Mouse (Mus musculus) embryonic facial prominence, embryonic 11.5 days (tissue): ENCODE results near the gene Irf2. TPM values are rescaled to one million over a fixed set of nuclear protein-coding genes. Genes with fewer than 3 reads are reported as not detected.
A peak's percentile ranks its signal among the peaks of the same experiment; 100 is the strongest.

Experiments used
- ATAC-seq: fragments of 200-750 bp; cut with Nextera tagmentation; replicated peaks from 2 replicates; pipeline ENCODE4 v1.8.0; 2017; ENCODE audit warnings: low read depth; ENCODE audit not compliant: insufficient number of reproducible peaks, low FRiP score, low TSS enrichment
- DNase-seq: peaks from one replicate; pipeline ENCODE4 v3.0.0-alpha.2; 2015; ENCODE audit warnings: low spot score
- H3K27ac ChIP-seq: fragments of 300-500 bp; sonication (generic); replicated peaks from 2 replicates; pipeline ENCODE4 v1.5.1; 2014; ENCODE audit warnings: mild to moderate bottlenecking, low read depth, low read length, control low read depth
- H3K27me3 ChIP-seq: fragments of 300-500 bp; sonication (generic); 2 replicates; pipeline ENCODE4 v1.6.1; 2014; ENCODE audit warnings: mild to moderate bottlenecking, low read length, moderate library complexity, mixed read lengths; ENCODE audit not compliant: control insufficient read depth, insufficient read depth
- H3K36me3 ChIP-seq: fragments of 300-500 bp; sonication (generic); replicated peaks from 2 replicates; pipeline ENCODE4 v1.6.1; 2014; ENCODE audit warnings: low read depth, mild to moderate bottlenecking, low read length, moderate library complexity, mixed read lengths; ENCODE audit not compliant: control insufficient read depth, insufficient read depth
- H3K4me1 ChIP-seq: fragments of 300-500 bp; sonication (generic); 2 replicates; pipeline ENCODE4 v1.6.1; 2014; ENCODE audit warnings: low read length, mixed read lengths; ENCODE audit not compliant: control insufficient read depth, insufficient read depth
- H3K4me2 ChIP-seq: fragments of 300-500 bp; sonication (generic); 2 replicates; pipeline ENCODE4 v1.6.1; 2014; ENCODE audit warnings: low read depth, mild to moderate bottlenecking, control low read depth, low read length, moderate library complexity
- H3K4me3 ChIP-seq: fragments of 300-500 bp; sonication (generic); 2 replicates; pipeline ENCODE4 v1.5.1; 2014; ENCODE audit warnings: low read depth, low read length, control low read depth
- H3K9ac ChIP-seq: fragments of 300-500 bp; sonication (generic); replicated peaks from 2 replicates; pipeline ENCODE4 v1.6.1; 2014; ENCODE audit warnings: mild to moderate bottlenecking, control low read depth, low read length
- H3K9me3 ChIP-seq: fragments of 300-500 bp; sonication (generic); replicated peaks from 2 replicates; pipeline ENCODE4 v1.6.1; 2016; ENCODE audit warnings: mild to moderate bottlenecking, low read length, inconsistent platforms, mixed read lengths; ENCODE audit not compliant: control insufficient read depth
- WGBS: fragments of 180-500 bp; shearing (Covaris S2); extraction: QIAGEN DNeasy Blood & Tissue Kit; methylation state at CpG from one replicate; pipeline ENCODE4 v1.1.7; 2014; 5-methylcytosine and 5-hydroxymethylcytosine counted together
- polyA plus RNA-seq: library from polyadenylated mRNA; unstranded; fragments of >200 nt; fragmentation: Nextera tagmentation; extraction: Ambion mirVana; gene quantifications from 2 replicates; pipeline ENCODE4 v1.2.1, GENCODE M21; 2014

Gene Irf2
- polyA plus RNA-seq, 1 experiment from 2014 or later: 13.7 TPM

DNA sequence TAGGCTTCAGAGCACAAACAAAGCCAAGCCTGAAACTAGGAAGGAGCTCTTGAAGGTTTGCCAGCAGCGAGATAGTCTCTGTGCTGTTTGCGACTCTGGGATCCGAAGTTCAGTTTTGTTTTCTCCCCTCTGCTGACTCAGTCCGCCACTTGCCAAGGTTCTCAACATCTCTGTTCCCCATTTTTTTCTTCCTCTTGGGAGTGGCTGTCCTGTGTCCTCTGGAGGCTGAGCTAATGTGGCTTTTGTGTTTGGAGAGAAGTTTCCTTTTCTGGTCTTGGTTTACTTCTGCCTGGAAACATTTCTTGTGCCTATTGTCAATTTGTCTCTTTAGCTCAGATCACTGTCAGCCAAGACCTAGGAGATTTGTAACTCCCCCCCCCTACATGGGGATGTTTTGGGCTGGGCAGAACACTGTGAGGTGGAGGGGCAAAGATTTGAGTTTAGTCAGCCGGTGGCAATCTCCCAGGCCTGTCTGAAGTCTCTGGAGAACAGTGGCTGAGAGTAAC is 103.2 kb downstream of the Irf2 start:
- ATAC-seq: no peak
- H3K4me1 ChIP-seq: no peaks in the 10 kb centered on the region
- no peaks in the 10 kb centered on the region for H3K27me3 ChIP-seq
- no peaks in the 10 kb centered on the region for H3K9me3 ChIP-seq
- peaks cover 2% of the 10 kb centered on the region; the same call in 1 of the 2 replicates for H3K36me3 ChIP-seq
- no peak overlapping the region for H3K27ac ChIP-seq
- no peak overlapping the region for H3K4me3 ChIP-seq
- H3K9ac ChIP-seq: no peak overlapping the region
- 77% methylated on average over 5 of the region's 5 CpGs for WGBS
- no peak for DNase-seq
- H3K4me2 ChIP-seq: no peak overlapping the region

DNA sequence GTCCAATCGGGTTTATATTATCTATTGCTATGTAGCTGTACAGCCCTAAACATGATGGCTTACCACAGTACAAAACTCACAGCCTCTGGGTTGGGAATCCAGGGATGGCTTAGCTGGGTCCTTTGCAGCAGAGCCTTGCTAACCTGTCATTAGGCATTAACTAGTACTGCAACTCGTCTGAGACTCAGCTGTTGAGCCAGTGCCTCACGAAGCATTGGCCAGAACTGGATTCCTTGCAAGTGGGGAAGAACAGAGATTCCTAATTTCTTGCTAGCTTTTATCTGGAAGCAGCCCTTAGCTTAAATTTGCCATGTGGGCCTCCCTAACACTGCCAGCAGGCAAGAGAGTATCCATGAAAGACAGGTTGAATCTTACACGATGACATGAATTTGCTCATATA is 104.3 kb downstream of the Irf2 start:
- ATAC-seq: no peak
- 84% methylated on average over 4 of the region's 4 CpGs for WGBS
- H3K36me3 ChIP-seq: peaks cover 2% of the 10 kb centered on the region; the same call in 1 of the 2 replicates
- H3K27ac ChIP-seq: no peak overlapping the region
- no peaks in the 10 kb centered on the region for H3K4me1 ChIP-seq
- no peak overlapping the region for H3K4me3 ChIP-seq
- no peak for DNase-seq
- no peak overlapping the region for H3K9ac ChIP-seq
- no peaks in the 10 kb centered on the region for H3K9me3 ChIP-seq
- H3K27me3 ChIP-seq: no peaks in the 10 kb centered on the region
- no peak overlapping the region for H3K4me2 ChIP-seq

DNA sequence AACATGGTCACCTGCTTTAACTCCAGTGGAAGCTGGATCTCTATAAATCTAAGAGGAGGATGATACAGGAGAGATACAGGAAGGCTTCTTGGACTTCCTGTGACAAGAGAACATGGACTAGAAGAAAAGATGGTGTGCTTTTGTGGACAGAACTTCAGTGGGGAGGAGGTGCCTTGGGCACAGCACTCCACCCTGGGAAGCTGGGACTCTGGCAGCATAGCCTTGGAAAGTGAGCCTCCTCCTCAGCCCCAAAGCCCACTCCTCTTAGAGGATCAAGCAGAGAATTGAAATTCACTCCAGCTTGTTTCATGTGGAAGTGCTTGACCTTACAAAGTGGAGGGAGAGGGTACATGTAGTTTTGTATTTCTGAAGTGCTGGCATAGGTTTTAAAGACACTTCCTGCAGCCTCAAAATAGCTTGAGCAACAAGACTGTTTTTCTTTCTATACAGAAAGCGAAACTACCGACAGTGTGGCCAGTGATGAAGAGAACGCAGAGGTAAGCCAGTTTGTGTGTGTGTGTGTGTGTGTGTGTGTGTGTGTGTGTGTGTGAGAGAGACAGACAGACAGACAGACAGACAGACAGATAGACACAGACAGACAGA is 104.9 kb downstream of the Irf2 start:
- H3K4me2 ChIP-seq: no peak overlapping the region
- H3K27ac ChIP-seq: no peak overlapping the region
- no peaks in the 10 kb centered on the region for H3K36me3 ChIP-seq
- no peak overlapping the region for H3K4me3 ChIP-seq
- WGBS: 88% methylated on average over 3 of the region's 3 CpGs
- H3K27me3 ChIP-seq: no peaks in the 10 kb centered on the region
- H3K9me3 ChIP-seq: no peaks in the 10 kb centered on the region
- ATAC-seq (no peak), DNase-seq (no peak)
- no peaks in the 10 kb centered on the region for H3K4me1 ChIP-seq
- H3K9ac ChIP-seq: no peak overlapping the region

DNA sequence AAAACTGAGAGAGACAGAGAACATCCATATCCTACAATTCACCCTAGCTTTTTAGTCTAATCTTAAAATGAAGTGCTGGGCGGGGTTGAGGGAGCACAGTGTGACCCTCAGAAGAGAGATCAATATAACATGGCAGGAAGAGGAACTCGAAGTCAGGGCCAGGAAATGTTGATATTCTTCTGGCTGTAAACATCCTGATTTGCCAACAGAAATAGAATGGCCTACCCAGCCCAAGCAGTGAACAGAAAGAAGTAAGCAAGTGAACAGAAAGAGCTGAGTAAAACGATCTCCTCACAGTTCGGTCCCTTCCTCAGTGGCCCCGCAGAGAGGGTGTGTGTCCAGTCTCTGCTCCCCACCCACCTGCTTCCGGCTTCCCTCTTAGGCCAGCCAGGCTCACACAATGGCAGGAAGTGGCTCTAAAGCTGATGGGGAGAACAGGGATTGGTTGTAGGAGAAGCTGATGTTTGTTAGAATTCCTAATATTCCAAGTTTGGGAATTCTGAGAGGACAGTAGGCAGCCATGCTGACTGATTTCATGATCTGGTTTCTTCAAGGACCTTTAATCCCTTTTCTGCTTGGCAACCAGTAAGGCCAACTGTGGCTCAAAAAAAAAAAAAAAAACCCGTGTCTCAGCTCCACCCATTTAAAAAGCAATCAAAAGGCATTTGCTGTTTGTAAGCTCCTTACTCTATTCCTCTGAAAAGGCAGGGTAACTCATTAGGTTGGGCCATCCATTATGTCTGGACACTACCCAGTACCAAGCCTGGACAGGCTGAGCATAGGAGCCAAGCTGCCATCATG is 105.6 kb downstream of the Irf2 start:
- H3K27me3 ChIP-seq: no peaks in the 10 kb centered on the region
- no peak overlapping the region for H3K4me3 ChIP-seq
- H3K9me3 ChIP-seq: no peaks in the 10 kb centered on the region
- H3K4me2 ChIP-seq: no peak overlapping the region
- H3K4me1 ChIP-seq: no peaks in the 10 kb centered on the region
- peak; percentile 8 for DNase-seq
- H3K36me3 ChIP-seq: no peaks in the 10 kb centered on the region
- H3K9ac ChIP-seq: no peak overlapping the region
- 72% methylated on average over 7 of the region's 7 CpGs for WGBS
- no peak overlapping the region for H3K27ac ChIP-seq
- no peak for ATAC-seq

DNA sequence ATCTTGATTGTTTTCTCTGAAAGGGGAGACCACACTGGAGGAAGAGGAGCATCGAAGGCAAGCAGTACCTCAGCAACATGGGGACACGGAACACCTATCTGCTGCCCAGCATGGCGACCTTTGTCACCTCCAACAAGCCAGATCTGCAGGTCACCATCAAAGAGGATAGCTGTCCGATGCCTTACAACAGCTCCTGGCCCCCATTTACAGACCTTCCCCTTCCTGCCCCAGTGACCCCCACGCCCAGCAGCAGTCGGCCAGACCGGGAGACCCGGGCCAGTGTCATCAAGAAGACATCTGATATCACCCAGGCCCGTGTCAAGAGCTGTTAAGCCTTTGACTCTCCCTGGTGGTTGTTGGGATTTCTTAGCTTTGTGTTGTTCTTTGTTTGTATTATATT is 106.4 kb downstream of the Irf2 start:
- Histone ChIP-seq H3K27me3 (no peaks in the 10 kb centered on the region), H3K4me3 (no peak overlapping the region), H3K9ac (no peak overlapping the region), H3K27ac (no peak overlapping the region), H3K36me3 (no peaks in the 10 kb centered on the region), H3K9me3 (no peaks in the 10 kb centered on the region), H3K4me2 (no peak overlapping the region), H3K4me1 (no peaks in the 10 kb centered on the region)
- DNase-seq (no peak), ATAC-seq (no peak)
- WGBS: 78% methylated on average over 9 of the region's 9 CpGs

DNA sequence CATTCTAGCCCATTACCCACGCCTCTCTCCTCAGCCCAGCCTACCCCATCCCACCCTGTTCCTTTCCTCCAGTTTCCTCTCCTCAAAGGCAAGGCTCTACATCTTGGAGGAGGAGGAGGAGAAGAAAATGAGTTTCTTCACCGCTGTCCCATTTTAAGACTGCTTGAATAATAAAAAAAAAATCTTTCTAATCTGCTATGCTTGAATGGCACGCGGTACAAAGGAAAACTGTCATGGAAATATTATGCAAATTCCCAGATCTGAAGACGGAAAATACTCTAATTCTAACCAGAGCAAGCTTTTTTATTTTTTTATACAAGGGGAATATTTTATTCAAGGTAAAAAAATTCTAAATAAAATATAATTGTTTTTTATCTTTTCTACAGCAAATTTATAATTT is 107.4 kb downstream of the Irf2 start:
- H3K27ac ChIP-seq: no peak overlapping the region
- no peak for ATAC-seq
- no peak overlapping the region for H3K4me2 ChIP-seq
- no peaks in the 10 kb centered on the region for H3K27me3 ChIP-seq
- no peak overlapping the region for H3K9ac ChIP-seq
- no peak overlapping the region for H3K4me3 ChIP-seq
- no peaks in the 10 kb centered on the region for H3K36me3 ChIP-seq
- 92% methylated on average over 5 of the region's 5 CpGs for WGBS
- no peaks in the 10 kb centered on the region for H3K9me3 ChIP-seq
- no peak for DNase-seq
- H3K4me1 ChIP-seq: no peaks in the 10 kb centered on the region

DNA sequence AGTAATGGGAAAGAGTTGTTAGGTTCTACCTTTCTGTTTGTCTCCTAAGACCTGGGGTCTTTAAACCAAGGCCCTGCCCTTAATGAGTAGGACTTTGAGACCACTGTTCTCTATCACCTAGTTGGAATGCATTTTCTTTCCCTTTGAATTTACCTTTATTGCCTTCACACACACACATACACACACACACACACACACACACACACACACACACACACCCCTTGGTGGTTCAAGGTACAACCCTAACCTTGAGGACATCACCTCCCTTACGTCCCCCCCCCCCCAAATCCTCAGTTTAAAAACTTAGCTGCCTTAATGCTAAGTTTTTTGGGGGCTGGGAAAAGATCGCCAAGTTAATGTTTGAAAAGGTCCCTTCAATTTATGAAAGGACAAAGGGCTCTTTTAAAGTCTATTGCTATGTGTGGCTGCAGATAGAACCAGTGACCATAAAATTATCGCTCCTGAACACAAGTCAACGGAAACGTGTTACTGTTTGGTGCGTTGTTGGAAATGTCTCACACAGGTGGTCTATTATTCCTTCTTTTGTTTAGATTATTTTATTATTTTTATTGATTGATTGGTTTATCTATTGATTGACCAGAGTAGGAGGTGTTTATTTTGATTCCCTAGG is 108.6 kb downstream of the Irf2 start:
- Histone ChIP-seq H3K36me3 (no peaks in the 10 kb centered on the region), H3K4me2 (no peak overlapping the region), H3K4me3 (no peak overlapping the region), H3K4me1 (no peaks in the 10 kb centered on the region), H3K9ac (no peak overlapping the region), H3K27ac (no peak overlapping the region), H3K9me3 (no peaks in the 10 kb centered on the region), H3K27me3 (no peaks in the 10 kb centered on the region)
- WGBS: 85% methylated on average over 6 of the region's 6 CpGs
- no peak for DNase-seq
- no peak for ATAC-seq

DNA sequence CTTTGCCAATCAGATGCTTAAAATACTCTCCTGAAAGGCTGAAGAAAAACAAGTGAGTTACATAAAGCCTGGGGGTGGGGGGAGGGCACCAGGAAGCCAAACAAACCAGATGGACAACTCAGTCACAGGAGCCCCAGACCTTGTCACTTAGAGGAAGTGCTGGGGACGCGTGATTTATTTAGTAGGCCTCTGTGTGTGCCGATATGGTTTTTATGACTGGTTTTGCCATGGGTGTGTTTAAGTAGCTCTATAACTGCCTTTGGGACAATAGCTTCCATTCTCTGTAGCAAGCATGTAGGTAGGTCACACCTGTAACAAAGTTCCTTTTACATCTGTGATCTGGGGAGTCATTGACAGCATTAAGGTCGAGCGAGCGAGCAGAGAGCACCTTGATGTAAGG is 109.4 kb downstream of the Irf2 start:
- no peak overlapping the region for H3K4me2 ChIP-seq
- H3K9ac ChIP-seq: no peak overlapping the region
- no peak for ATAC-seq
- 67% methylated on average over 6 of the region's 6 CpGs for WGBS
- no peaks in the 10 kb centered on the region for H3K27me3 ChIP-seq
- no peak overlapping the region for H3K4me3 ChIP-seq
- no peaks in the 10 kb centered on the region for H3K36me3 ChIP-seq
- no peak for DNase-seq
- H3K27ac ChIP-seq: no peak overlapping the region
- no peaks in the 10 kb centered on the region for H3K4me1 ChIP-seq
- H3K9me3 ChIP-seq: no peaks in the 10 kb centered on the region
